Mouse (Mus musculus) thymus, postnatal 25 days (tissue): ENCODE measurements around the gene Gpr157.
"Not testable (repeated sequence)": the region's sequence is repeated elsewhere in the genome, so short reads cannot be mapped to it uniquely, and the experiment has no call there.

Source experiments
- DNase-seq: peaks from one replicate; pipeline ENCODE4 v3.0.0; 2022

Gpr157 gene

GRCm38 (mm10) chr4:150087161-150087889 is at the start of gene Gpr157:
Gpr157 (plus strand) TSS chr4:150087365.
- DNase-seq, result peak; percentile 96

- DNase-seq, result no peak
Observed at GRCm38 (mm10) chr4:150038533-150038932, 48.6 kb upstream of the Gpr157 start.

GRCm38 (mm10) chr4:150040003-150040581 is 47.1 kb upstream of the Gpr157 start:
- no peak for DNase-seq

- not testable (repeated sequence) for DNase-seq
Observed at GRCm38 (mm10) chr4:150040856-150041255, 46.3 kb upstream of the Gpr157 start.

GRCm38 (mm10) chr4:150041346-150042110 is 45.6 kb upstream of the Gpr157 start:
- DNase-seq, result no peak

GRCm38 (mm10) chr4:150043591-150043990 is 43.6 kb upstream of the Gpr157 start:
- no peak for DNase-seq

- no peak for DNase-seq
Observed at GRCm38 (mm10) chr4:150048038-150048437, 39.1 kb upstream of the Gpr157 start.

GRCm38 (mm10) chr4:150048478-150049156 is 38.5 kb upstream of the Gpr157 start:
- DNase-seq, result no peak

- no peak for DNase-seq
Observed at GRCm38 (mm10) chr4:150049157-150049513, 38.0 kb upstream of the Gpr157 start.

- no peak for DNase-seq
Observed at GRCm38 (mm10) chr4:150049564-150050226, 37.5 kb upstream of the Gpr157 start.

- no peak for DNase-seq
Observed at GRCm38 (mm10) chr4:150051514-150051913, 35.7 kb upstream of the Gpr157 start.

- DNase-seq, result no peak
Observed at GRCm38 (mm10) chr4:150052380-150052779, 34.8 kb upstream of the Gpr157 start.

- no peak for DNase-seq
Observed at GRCm38 (mm10) chr4:150056171-150056570, 31.0 kb upstream of the Gpr157 start.

GRCm38 (mm10) chr4:150057722-150058121 is 29.4 kb upstream of the Gpr157 start:
- no peak for DNase-seq

- no peak for DNase-seq
Observed at GRCm38 (mm10) chr4:150059841-150060468, 27.2 kb upstream of the Gpr157 start.

- DNase-seq, result no peak
Observed at GRCm38 (mm10) chr4:150060469-150061170, 26.5 kb upstream of the Gpr157 start.

GRCm38 (mm10) chr4:150061432-150062225 is 25.5 kb upstream of the Gpr157 start:
- no peak for DNase-seq

- no peak for DNase-seq
Observed at GRCm38 (mm10) chr4:150066706-150067323, 20.4 kb upstream of the Gpr157 start.

GRCm38 (mm10) chr4:150068216-150068615 is 18.9 kb upstream of the Gpr157 start:
- no peak for DNase-seq

GRCm38 (mm10) chr4:150070136-150070535 is 17.0 kb upstream of the Gpr157 start:
- no peak for DNase-seq
